ENCODE assay signal across 7 mouse cellular contexts in the genomic region with DNA sequence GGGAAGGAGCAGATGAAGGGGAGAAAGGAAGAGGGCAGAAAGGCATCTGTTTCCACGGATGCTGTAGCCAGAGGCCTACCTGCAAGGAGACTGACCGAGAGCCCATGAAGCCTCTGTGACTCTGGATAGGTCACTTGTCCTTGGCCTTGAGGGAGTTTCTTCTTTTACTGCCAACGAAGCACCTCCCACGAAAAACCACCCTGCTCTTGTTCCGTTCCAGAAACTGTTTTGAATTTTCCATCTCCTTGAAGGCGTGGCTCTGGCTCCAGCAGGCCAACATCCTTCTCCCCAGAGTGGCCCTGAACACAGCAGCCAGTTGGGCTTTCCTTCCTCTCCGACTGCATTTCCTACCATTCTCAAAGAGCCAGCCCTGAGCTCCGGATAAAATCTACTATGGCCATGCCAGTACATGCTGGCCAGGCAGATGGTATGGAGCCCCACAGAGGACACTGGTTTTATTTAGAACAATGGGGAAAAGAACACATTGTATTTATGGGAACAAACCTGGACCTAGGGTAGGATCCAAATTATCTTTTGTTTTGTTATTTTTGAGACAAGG. TPM values are rescaled to one million over a fixed set of nuclear protein-coding genes. Genes with fewer than 3 reads are reported as not detected.
DNase-seq lines count a peak whose midpoint lies in the region; ATAC-seq and TF ChIP-seq lines count a peak whose summit lies in the region.

No protein-coding gene starts in this region.

- ATAC-seq in heart, embryonic 14.5 days (ENCODE audit: insufficient number of reproducible peaks, insufficient read depth, low FRiP score, low read depth), result no peak
- no peak for ATAC-seq in megakaryocyte-erythroid progenitor cell, adult 5-6 weeks (replicated peaks; ENCODE audit: low FRiP score, low TSS enrichment, poor library complexity, severe bottlenecking)

- H3K4me2 ChIP-seq in heart, embryonic 14.5 days (ENCODE audit: low read length), result peak overlapping the region; percentile 32

- intact Hi-C loops in left cerebral cortex, postnatal 14 days (cut with DNase I), result no loop called here

- no peaks in the 10 kb centered on the region for H3K9me3 ChIP-seq in heart, embryonic 14.5 days (ENCODE audit: control insufficient read depth, low read length)

- peak; percentile 18; the same call in 1 of the 2 replicates for TF ChIP-seq POLR2A in testis, adult 2 months (IDR thresholded peaks at IDR 0.05; ENCODE audit: control insufficient read depth, low read depth, low read length)

- peak overlapping the region; percentile 83 for H3K27ac ChIP-seq in testis, adult 2 months (ENCODE audit: control insufficient read depth, insufficient read depth, low read depth, low read length)
- peak overlapping the region; percentile 24 to 62 for H3K27ac ChIP-seq in heart, embryonic 14.5 days (replicated peaks in 1 of 2; ENCODE audit: control insufficient read depth in 1 of 2, insufficient read depth in 1 of 2, low read depth in 2 of 2, low read length in 2 of 2)

- H3K36me3 ChIP-seq in testis, adult 2 months (ENCODE audit: control insufficient read depth, insufficient read depth, low read length), result no peaks in the 10 kb centered on the region; the same call in 1 of the 2 replicates
- peaks cover 22% of the 10 kb centered on the region for H3K36me3 ChIP-seq in heart, embryonic 14.5 days (ENCODE audit: control insufficient read depth, insufficient read depth, low read length)

- no peak for DNase-seq in testis, postnatal 10 days (ENCODE audit: low spot score)
- peak; percentile 45 to 69 for DNase-seq in kidney, postnatal 25 days
- DNase-seq in urinary bladder, postnatal 25 days (ENCODE audit: low spot score), result no peak
- no peak for DNase-seq in left cerebral cortex, postnatal 14 days (ENCODE audit: low spot score in 2 of 2)

- peaks cover 32% of the 10 kb centered on the region for H3K4me1 ChIP-seq in testis, adult 2 months (ENCODE audit: control insufficient read depth, insufficient read depth, low read length)
- peaks cover 22 to 30% of the 10 kb centered on the region in 2 experiments; a peak in 3 of 4 replicates for H3K4me1 ChIP-seq in heart, embryonic 14.5 days (ENCODE audit: control insufficient read depth in 2 of 2, insufficient read depth in 2 of 2, low read length in 2 of 2)

- 64% methylated on average over 8 of the region's 8 CpGs for WGBS in heart, embryonic 14.5 days

- H3K4me3 ChIP-seq in testis, adult 2 months (ENCODE audit: control insufficient read depth, low read depth, low read length), result peak overlapping the region; percentile 44
- H3K4me3 ChIP-seq in heart, embryonic 14.5 days (ENCODE audit: control insufficient read depth in 1 of 2, insufficient read depth in 1 of 2, low read depth in 1 of 2, low read length in 2 of 2), result no peak overlapping the region

- no peak overlapping the region for H3K9ac ChIP-seq in heart, embryonic 14.5 days (ENCODE audit: low read length)

- no peaks in the 10 kb centered on the region for H3K27me3 ChIP-seq in testis, adult 2 months (ENCODE audit: control insufficient read depth, insufficient read depth, low read length)
- no peaks in the 10 kb centered on the region for H3K27me3 ChIP-seq in heart, embryonic 14.5 days (ENCODE audit: control insufficient read depth, insufficient read depth, low read length)

- no peak for TF ChIP-seq CTCF in testis, adult 2 months (IDR thresholded peaks at IDR 0.05; ENCODE audit: control insufficient read depth, insufficient read depth, insufficient replicate concordance, low read depth, low read length)

RNA-seq across cellular contexts. Expression of gene Ccdc28b, which starts 2.4 kb away (rescaled TPM):
- polyA plus RNA-seq in testis, adult 2 months (2012; rRNA removed), result 13.8 and 14.1 TPM in 2 replicates
- 49.8 and 53.3 TPM in 2 replicates for polyA plus RNA-seq in heart, embryonic 14.5 days (2014; fragmentation: Nextera tagmentation; extraction: Ambion mirVana)
- total RNA-seq in megakaryocyte-erythroid progenitor cell, adult 5-6 weeks (2014; fragmentation: Nextera tagmentation), result 31.0 and 63.2 TPM in 2 replicates
- total RNA-seq in megakaryocyte-erythroid progenitor cell, adult 5-6 weeks (2017), result 26.9 and 54.5 TPM in 2 replicates
- 100 to 1,000 TPM; 103 to 110 TPM for total RNA-seq in left cerebral cortex, postnatal 14 days (2021)

RNA-seq across cellular contexts. Expression of gene Iqcc, which starts 2.5 kb away (rescaled TPM):
- 45.7 and 46.2 TPM in 2 replicates for polyA plus RNA-seq in testis, adult 2 months (2012; rRNA removed)
- 24.1 and 25.1 TPM in 2 replicates for polyA plus RNA-seq in heart, embryonic 14.5 days (2014; fragmentation: Nextera tagmentation; extraction: Ambion mirVana)
- total RNA-seq in megakaryocyte-erythroid progenitor cell, adult 5-6 weeks (2014; fragmentation: Nextera tagmentation), result 26.8 and 31.8 TPM in 2 replicates
- 14.6 and 18.7 TPM in 2 replicates for total RNA-seq in megakaryocyte-erythroid progenitor cell, adult 5-6 weeks (2017)
- total RNA-seq in left cerebral cortex, postnatal 14 days (2021), result 10 to 100 TPM; 29.3 to 35.1 TPM

RNA-seq across cellular contexts. Expression of gene Dcdc2b, which starts 7.3 kb away (rescaled TPM):
- 15.5 and 19.4 TPM in 2 replicates for polyA plus RNA-seq in testis, adult 2 months (2012; rRNA removed)
- polyA plus RNA-seq in heart, embryonic 14.5 days (2014; fragmentation: Nextera tagmentation; extraction: Ambion mirVana), result 1.1 and 2.6 TPM in 2 replicates
- not detected in 2 replicates for total RNA-seq in megakaryocyte-erythroid progenitor cell, adult 5-6 weeks (2014; fragmentation: Nextera tagmentation)
- 11.0 TPM in 1 of 2 replicates, not detected in the other for total RNA-seq in megakaryocyte-erythroid progenitor cell, adult 5-6 weeks (2017)
- total RNA-seq in left cerebral cortex, postnatal 14 days (2021), result 1 to 10 TPM; 2.7 to 3.9 TPM

RNA-seq across cellular contexts. Expression of gene Txlna, which starts 19.5 kb away (rescaled TPM):
- polyA plus RNA-seq in testis, adult 2 months (2012; rRNA removed), result 15.3 and 15.9 TPM in 2 replicates
- 51.5 and 56.4 TPM in 2 replicates for polyA plus RNA-seq in heart, embryonic 14.5 days (2014; fragmentation: Nextera tagmentation; extraction: Ambion mirVana)
- total RNA-seq in megakaryocyte-erythroid progenitor cell, adult 5-6 weeks (2014; fragmentation: Nextera tagmentation), result 48.2 and 49.9 TPM in 2 replicates
- total RNA-seq in megakaryocyte-erythroid progenitor cell, adult 5-6 weeks (2017), result 81.8 and 103 TPM in 2 replicates
- total RNA-seq in left cerebral cortex, postnatal 14 days (2021), result 10 to 100 TPM; 40.2 to 45.5 TPM

RNA-seq across cellular contexts. Expression of gene Tmem234, which starts 20.9 kb away (rescaled TPM):
- polyA plus RNA-seq in testis, adult 2 months (2012; rRNA removed), result 50.1 and 56.2 TPM in 2 replicates
- 158 and 179 TPM in 2 replicates for polyA plus RNA-seq in heart, embryonic 14.5 days (2014; fragmentation: Nextera tagmentation; extraction: Ambion mirVana)
- 116 and 126 TPM in 2 replicates for total RNA-seq in megakaryocyte-erythroid progenitor cell, adult 5-6 weeks (2014; fragmentation: Nextera tagmentation)
- total RNA-seq in megakaryocyte-erythroid progenitor cell, adult 5-6 weeks (2017), result 89.9 and 120 TPM in 2 replicates
- total RNA-seq in left cerebral cortex, postnatal 14 days (2021), result 100 to 1,000 TPM in 1 of 2 experiments, 10 to 100 TPM in 1; 91.8 to 105 TPM

Comparison
In these comparisons a context has a peak if more than half of its experiments do, and no peak if none do; other contexts are left out.
1. DNase-seq: peak in kidney, postnatal 25 days (2 of 2); none in testis, postnatal 10 days (single experiment), urinary bladder, postnatal 25 days (single experiment) and left cerebral cortex, postnatal 14 days (0 of 2).